Mouse (Mus musculus) lung, postnatal 0 days (tissue): Measurements from ENCODE around the gene Synrg.

ENCODE experiments used
- CTCF ChIP-seq: IDR thresholded peaks from 2 replicates; pipeline ENCODE4 v1.5.1; 2016; ENCODE audit warnings: antibody characterized with exemption, mild to moderate bottlenecking
- EP300 ChIP-seq: IDR thresholded peaks from 2 replicates; pipeline ENCODE4 v1.6.1; 2016; ENCODE audit warnings: antibody characterized with exemption, mild to moderate bottlenecking, control low read depth

DNA sequence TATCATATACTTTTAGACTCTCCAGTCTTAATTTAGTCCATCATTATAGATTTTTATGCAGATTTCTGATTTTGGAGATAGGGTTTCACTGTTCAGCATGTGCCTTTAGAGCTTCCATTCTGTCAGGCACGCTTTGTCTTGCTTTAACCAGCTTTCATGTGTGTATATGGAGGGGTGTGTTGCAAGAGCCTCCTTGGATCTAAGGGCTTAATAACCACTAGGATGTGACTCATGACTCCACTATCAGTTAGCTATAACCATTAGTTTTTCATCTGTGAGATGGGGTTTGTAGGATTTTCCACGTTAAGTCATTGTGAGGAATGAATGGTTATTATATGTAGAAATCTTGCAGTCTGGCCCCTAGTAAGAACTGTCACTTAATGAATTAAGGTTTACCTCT lies 7.4 kb upstream of the Synrg start:
- TF ChIP-seq CTCF (no peak), EP300 (no peak)
